Mouse (Mus musculus) kidney, embryonic 14.5 days (tissue): ENCODE results near the gene Fcgr4. TPM values are rescaled to one million over a fixed set of nuclear protein-coding genes. Genes with fewer than 3 reads are reported as not detected.
A peak's percentile ranks its signal among the peaks of the same experiment; 100 is the strongest.
"Not testable (repeated sequence)": the region's sequence is repeated elsewhere in the genome, so short reads cannot be mapped to it uniquely, and the experiment has no call there.

Experiments
- ATAC-seq: fragments of 200-750 bp; cut with Nextera tagmentation; 2 replicates; pipeline ENCODE4 v1.8.0; 2017; ENCODE audit warnings: moderate number of reproducible peaks, mild to moderate bottlenecking, moderate TSS enrichment, moderate library complexity; ENCODE audit not compliant: low FRiP score, low TSS enrichment
- H3K27ac ChIP-seq: fragments of 300-500 bp; sonication (generic); 2 replicates; pipeline ENCODE4 v1.5.1; 2014; ENCODE audit warnings: low read depth, mild to moderate bottlenecking, low read length, moderate library complexity, mixed read lengths
- H3K27me3 ChIP-seq: fragments of 300-500 bp; sonication (generic); 2 replicates; pipeline ENCODE4 v1.6.1; 2014; ENCODE audit warnings: mild to moderate bottlenecking, low read length; ENCODE audit not compliant: control insufficient read depth, insufficient read depth
- H3K36me3 ChIP-seq: fragments of 300-500 bp; sonication (generic); 2 replicates; pipeline ENCODE4 v1.6.1; 2014; ENCODE audit warnings: low read length, mixed read lengths; ENCODE audit not compliant: control insufficient read depth, insufficient read depth
- H3K4me1 ChIP-seq: fragments of 300-500 bp; sonication (generic); 2 replicates; pipeline ENCODE4 v1.6.1; 2014; ENCODE audit warnings: low read length, mixed read lengths; ENCODE audit not compliant: control insufficient read depth, insufficient read depth
- H3K4me2 ChIP-seq: fragments of 300-500 bp; sonication (generic); replicated peaks from 2 replicates; pipeline ENCODE4 v1.6.1; 2014; ENCODE audit warnings: low read depth, mild to moderate bottlenecking, low read length
- H3K4me3 ChIP-seq: fragments of 300-500 bp; sonication (generic); 2 replicates; pipeline ENCODE4 v1.5.1; 2014; ENCODE audit warnings: mild to moderate bottlenecking, low read length
- H3K9ac ChIP-seq: fragments of 300-500 bp; sonication (generic); 2 replicates; pipeline ENCODE4 v1.6.1; 2014; ENCODE audit warnings: low read depth, mild to moderate bottlenecking, low read length, moderate library complexity
- H3K9me3 ChIP-seq: fragments of 300-500 bp; sonication (generic); 2 replicates; pipeline ENCODE4 v1.6.1; 2016; ENCODE audit warnings: low read length; ENCODE audit not compliant: control insufficient read depth
- WGBS: fragments of 180-500 bp; shearing (Covaris S2); extraction: QIAGEN DNeasy Blood & Tissue Kit; methylation state at CpG from one replicate; pipeline ENCODE4 v1.1.7; 2014; 5-methylcytosine and 5-hydroxymethylcytosine counted together
- polyA plus RNA-seq: library from polyadenylated mRNA; unstranded; fragments of >200 nt; fragmentation: Nextera tagmentation; extraction: Ambion mirVana; gene quantifications from 2 replicates; pipeline ENCODE4 v1.2.1, GENCODE M21; 2014

Fcgr4 gene
- polyA plus RNA-seq, 1 experiment from 2014 or later, result 1.0 TPM

DNA sequence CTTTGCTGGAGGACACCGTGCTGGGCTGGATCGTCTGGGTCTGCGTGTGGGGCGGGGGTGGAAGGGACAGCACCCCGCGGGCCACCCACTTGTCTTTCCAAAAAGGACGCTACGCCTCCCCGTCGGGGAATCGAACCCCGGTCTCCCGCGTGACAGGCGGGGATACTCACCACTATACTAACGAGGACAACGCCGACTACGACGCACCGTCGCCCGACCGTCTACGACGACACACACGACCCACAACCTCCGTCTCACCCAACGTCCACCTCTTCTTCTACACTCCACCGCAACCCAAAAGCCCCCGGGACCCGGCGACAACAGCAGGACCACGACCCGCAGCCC, 46.5 kb downstream of the Fcgr4 start:
- H3K9ac ChIP-seq, H3K4me1 ChIP-seq, H3K27ac ChIP-seq, H3K36me3 ChIP-seq, H3K9me3 ChIP-seq: not testable (repeated sequence)
- peak overlapping the region; percentile 37 for H3K4me3 ChIP-seq
- H3K4me2 ChIP-seq, result peak overlapping the region; percentile 41
- ATAC-seq, result peak; percentile 38
- H3K27me3 ChIP-seq, result peaks cover 20% of the 10 kb centered on the region
- under 1% methylated on average over 15 of the region's 35 CpGs for WGBS

DNA sequence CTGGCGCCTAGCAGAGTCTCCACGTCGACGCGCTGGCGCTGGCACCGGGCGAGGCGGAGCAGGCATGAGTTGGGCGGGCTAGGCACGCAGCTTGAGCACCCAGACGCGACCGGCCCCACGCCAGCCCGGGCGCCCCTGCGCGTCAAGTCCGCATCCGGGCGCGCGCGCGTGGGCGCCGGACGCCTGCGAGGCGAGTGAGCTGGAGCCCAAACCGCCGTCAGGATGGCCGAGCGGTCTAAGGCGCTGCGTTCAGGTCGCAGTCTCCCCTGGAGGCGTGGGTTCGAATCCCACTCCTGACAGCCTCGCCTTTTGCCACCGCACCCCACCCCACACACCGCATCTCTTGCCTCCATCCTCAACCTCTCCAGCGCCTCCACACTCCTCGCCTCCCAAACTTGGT, 47.0 kb downstream of the Fcgr4 start:
- not testable (repeated sequence) for H3K9me3 ChIP-seq, H3K27ac ChIP-seq, H3K36me3 ChIP-seq, H3K9ac ChIP-seq, H3K4me1 ChIP-seq
- H3K4me3 ChIP-seq, result peak overlapping the region; percentile 29
- peak; percentile 10 for ATAC-seq
- WGBS, result 4% methylated on average over 26 of the region's 45 CpGs
- H3K4me2 ChIP-seq, result peak overlapping the region; percentile 41
- H3K27me3 ChIP-seq, result peaks cover 20% of the 10 kb centered on the region

DNA sequence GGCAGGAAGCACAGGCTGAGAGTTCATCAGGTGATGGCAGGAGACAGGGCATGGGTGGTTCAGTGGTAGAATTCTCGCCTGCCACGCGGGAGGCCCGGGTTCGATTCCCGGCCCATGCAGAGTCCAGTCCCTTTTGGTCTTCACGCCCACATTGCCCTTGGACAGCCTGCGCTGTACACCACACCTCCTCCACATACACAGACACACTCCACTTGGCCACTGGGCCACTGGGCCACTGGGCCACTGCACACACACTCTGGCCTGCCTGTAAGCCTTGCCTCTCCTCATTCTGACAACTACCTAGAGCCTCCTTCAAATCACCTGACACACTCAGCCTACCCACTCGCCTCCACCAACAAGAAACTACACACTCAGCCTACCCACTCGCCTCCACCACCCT, 47.9 kb downstream of the Fcgr4 start:
- H3K9me3 ChIP-seq, H3K4me2 ChIP-seq, H3K4me1 ChIP-seq, H3K36me3 ChIP-seq, H3K4me3 ChIP-seq, H3K9ac ChIP-seq, H3K27ac ChIP-seq: not testable (repeated sequence)
- peaks cover 22% of the 10 kb centered on the region for H3K27me3 ChIP-seq
- 47% methylated on average over 2 of the region's 10 CpGs for WGBS
- ATAC-seq, result peak; percentile 41

DNA sequence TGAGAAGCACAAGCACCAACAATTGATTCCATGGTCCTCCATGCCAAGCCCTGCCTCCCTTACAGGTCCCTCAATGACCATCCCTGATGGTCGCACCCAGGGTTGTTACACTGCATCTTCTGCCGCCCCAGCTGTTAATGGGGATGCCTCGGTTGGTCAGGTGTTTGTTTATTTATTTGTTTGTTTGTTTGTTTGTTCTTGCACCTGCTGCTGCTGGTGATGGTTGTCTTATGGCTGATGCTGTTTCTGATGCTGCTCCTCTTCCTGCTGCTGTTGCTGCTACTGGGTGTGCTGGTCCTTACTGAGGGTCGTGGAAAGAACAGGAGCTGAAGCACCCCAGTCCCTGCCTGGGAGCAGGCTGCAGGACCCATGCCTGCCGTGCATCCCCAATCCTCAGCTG, 49.2 kb downstream of the Fcgr4 start:
- not testable (repeated sequence) for H3K4me2 ChIP-seq
- peaks cover 22% of the 10 kb centered on the region for H3K27me3 ChIP-seq
- 43% methylated on average over 5 of the region's 5 CpGs for WGBS

DNA sequence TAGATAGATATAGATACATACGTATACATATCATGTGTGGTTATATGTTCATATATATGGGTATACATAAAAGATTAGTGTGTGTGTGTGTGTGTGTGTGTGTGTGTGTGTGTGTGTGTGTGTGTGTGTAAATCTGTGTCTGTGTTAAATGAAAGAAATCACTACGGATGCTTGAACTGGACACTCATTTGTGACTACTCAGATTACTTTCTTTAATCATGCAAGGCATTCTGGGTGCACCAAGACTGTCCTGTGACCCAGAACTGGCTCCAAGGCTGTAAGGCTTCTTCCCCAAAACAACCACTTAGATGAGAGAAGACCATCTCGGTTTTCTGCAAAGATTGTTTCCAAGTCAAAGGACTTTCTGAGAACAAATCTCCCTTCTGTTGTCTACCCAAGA, 50.8 kb downstream of the Fcgr4 start:
- not testable (repeated sequence) for H3K4me3 ChIP-seq, H3K36me3 ChIP-seq, H3K9ac ChIP-seq, H3K9me3 ChIP-seq, ATAC-seq, H3K27ac ChIP-seq, H3K4me2 ChIP-seq, H3K4me1 ChIP-seq
- WGBS, result 56% methylated on average over 3 of the region's 3 CpGs
- peaks cover 15% of the 10 kb centered on the region for H3K27me3 ChIP-seq

More for the DNA sequence above, 49.2 kb downstream of the Fcgr4 start:
- not testable (repeated sequence) for ATAC-seq, H3K4me3 ChIP-seq, H3K9me3 ChIP-seq, H3K36me3 ChIP-seq, H3K9ac ChIP-seq, H3K27ac ChIP-seq, H3K4me1 ChIP-seq

DNA sequence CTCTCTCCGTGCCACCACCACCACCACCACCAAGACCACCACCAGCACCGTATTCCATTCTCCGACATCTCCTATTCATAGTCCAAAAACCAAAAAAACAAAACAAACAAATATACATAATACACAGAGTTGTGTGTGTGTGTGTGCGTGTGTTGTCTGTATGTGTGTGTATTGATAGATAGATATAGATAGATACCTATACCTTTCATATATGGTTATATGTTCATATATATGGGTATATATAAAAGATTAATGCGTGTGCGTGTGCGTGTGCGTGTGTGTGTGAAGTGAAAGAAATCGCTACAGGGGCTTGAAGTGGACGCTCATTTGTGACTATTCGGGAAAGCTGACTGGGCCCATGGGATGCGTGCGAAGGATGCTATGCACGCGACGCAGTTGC, 52.2 kb downstream of the Fcgr4 start:
- WGBS, result 28% methylated on average over 11 of the region's 16 CpGs
- ATAC-seq, H3K4me1 ChIP-seq, H3K36me3 ChIP-seq, H3K4me3 ChIP-seq, H3K9ac ChIP-seq, H3K4me2 ChIP-seq, H3K27ac ChIP-seq, H3K9me3 ChIP-seq: not testable (repeated sequence)
- peaks cover 12% of the 10 kb centered on the region for H3K27me3 ChIP-seq

DNA sequence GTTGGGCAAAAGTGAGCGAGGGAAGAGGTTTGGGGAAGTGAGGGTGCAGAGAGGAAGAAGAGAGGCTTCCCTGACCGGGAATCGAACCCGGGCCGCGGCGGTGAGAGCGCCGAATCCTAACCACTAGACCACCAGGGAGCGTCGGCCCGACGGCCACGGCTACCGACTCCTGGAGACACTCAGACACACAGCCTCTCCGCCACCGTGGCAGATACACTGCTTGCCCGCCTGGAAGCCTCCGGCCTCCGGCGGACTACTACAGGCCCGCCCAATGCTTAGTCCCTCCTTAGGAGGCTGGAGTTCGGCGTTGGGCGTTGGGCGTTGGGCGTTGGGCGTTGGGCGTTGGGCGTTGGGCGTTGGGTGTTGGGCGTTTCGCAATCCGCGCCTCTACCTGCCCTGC, 53.0 kb downstream of the Fcgr4 start:
- not testable (repeated sequence) for H3K4me3 ChIP-seq, H3K36me3 ChIP-seq, H3K9ac ChIP-seq, H3K4me1 ChIP-seq, H3K4me2 ChIP-seq, H3K27ac ChIP-seq, H3K9me3 ChIP-seq
- no CpG with 5 or more reads among the region's 35 CpGs for WGBS
- ATAC-seq, result peak; percentile 66
- H3K27me3 ChIP-seq, result peaks cover 12% of the 10 kb centered on the region

DNA sequence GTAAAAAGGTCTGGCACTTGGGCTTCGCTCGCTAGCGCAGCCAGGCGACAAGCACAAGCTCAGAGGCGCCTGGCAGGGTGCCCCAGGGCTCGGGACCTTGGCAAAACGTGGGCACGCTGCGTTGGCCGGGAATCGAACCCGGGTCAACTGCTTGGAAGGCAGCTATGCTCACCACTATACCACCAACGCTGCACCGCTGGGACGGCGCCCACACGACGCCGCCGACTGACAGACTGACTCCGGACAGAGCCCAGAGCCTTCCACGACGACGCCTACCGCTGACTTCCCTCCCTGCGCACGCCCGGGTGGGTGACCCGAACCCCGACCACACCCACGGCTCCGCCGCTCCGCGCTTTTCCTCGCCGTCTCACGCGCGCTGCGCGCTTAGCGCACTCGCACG, 53.5 kb downstream of the Fcgr4 start:
- H3K9me3 ChIP-seq, H3K27ac ChIP-seq, H3K36me3 ChIP-seq, H3K4me3 ChIP-seq, H3K4me2 ChIP-seq, H3K9ac ChIP-seq, H3K4me1 ChIP-seq: not testable (repeated sequence)
- ATAC-seq, result peak; percentile 45
- no CpG with 5 or more reads among the region's 45 CpGs for WGBS
- H3K27me3 ChIP-seq, result peaks cover 14% of the 10 kb centered on the region

DNA sequence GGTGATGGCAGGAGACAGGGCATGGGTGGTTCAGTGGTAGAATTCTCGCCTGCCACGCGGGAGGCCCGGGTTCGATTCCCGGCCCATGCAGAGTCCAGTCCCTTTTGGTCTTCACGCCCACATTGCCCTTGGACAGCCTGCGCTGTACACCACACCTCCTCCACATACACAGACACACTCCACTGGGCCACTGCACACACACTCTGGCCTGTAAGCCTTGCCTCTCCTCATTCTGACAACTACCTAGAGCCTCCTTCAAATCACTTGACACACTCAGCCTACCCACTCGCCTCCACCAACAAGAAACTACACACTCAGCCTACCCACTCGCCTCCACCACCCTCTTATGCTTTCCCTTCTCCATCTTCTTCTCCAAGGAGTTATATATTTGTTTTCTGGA, 55.6 kb downstream of the Fcgr4 start:
- H3K9ac ChIP-seq, H3K4me3 ChIP-seq, H3K4me1 ChIP-seq, H3K4me2 ChIP-seq, H3K9me3 ChIP-seq, H3K27ac ChIP-seq, H3K36me3 ChIP-seq: not testable (repeated sequence)
- H3K27me3 ChIP-seq, result peaks cover 14% of the 10 kb centered on the region; the same call in 1 of the 2 replicates
- 16% methylated on average over 4 of the region's 10 CpGs for WGBS
- ATAC-seq, result peak; percentile 29

DNA sequence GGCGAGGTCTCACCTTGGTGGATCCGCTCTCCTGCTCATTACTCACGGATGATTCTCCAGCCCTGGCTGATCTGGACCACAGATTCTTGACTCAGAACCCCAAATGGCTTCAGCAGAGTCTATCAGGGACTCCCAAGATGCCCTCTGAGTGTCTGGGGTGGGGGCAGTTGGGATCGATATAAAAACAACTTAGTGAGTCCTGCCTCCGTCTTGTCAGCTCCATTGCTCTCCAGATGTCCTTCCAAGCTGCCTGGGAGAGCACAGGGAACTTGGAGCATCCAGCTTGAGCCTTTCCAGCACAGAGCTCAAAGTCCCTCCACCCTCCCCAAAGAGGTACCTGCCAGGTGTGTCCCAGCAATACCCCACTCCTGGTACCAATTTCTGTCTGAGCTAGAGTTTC, 57.5 kb downstream of the Fcgr4 start:
- not testable (repeated sequence) for H3K27ac ChIP-seq, H3K9me3 ChIP-seq, H3K27me3 ChIP-seq, H3K4me1 ChIP-seq, H3K4me2 ChIP-seq, H3K9ac ChIP-seq, H3K36me3 ChIP-seq, ATAC-seq, H3K4me3 ChIP-seq
- WGBS, result 57% methylated on average over 3 of the region's 5 CpGs
